Mouse (Mus musculus): ENCODE measurements around the gene Gas7.

GRCm38 (mm10) chr11:67649971-67650707 is 194.9 kb downstream of the Gas7 start:
- TF ChIP-seq CTCF (IDR thresholded peaks at IDR 0.05; ENCODE audit: insufficient read depth, low read length) (no peak), POLR2A (IDR thresholded peaks at IDR 0.05; ENCODE audit: borderline replicate concordance, extremely low read depth, low read depth, low read length) (no peak)

Data from lung, adult 2 months (tissue).